Mouse (Mus musculus): ENCODE measurements around the gene Btbd35f16. TPM values are rescaled to one million over a fixed set of nuclear protein-coding genes. Genes with fewer than 3 reads are reported as not detected.
"Not testable (repeated sequence)": the region's sequence is repeated elsewhere in the genome, so short reads cannot be mapped to it uniquely, and the experiment has no call there.

The Btbd35f16 gene
- polyA plus RNA-seq (2015; fragmentation: Nextera tagmentation; extraction: Ambion mirVana), result not detected in 2 replicates

GRCm38 (mm10) chrX:3956902-3957301, at the start of gene Btbd35f16:
TSS of gene Btbd35f16 (minus strand) at chrX:3957002.
- H3K36me3 ChIP-seq; H3K27ac ChIP-seq (replicated peaks); H3K4me2 ChIP-seq; H3K9ac ChIP-seq; H3K4me3 ChIP-seq; H3K9me3 ChIP-seq; H3K27me3 ChIP-seq (replicated peaks); ATAC-seq (ENCODE audit: extremely low read depth, insufficient number of reproducible peaks, low FRiP score, low TSS enrichment); H3K4me1 ChIP-seq: not testable (repeated sequence)
- 84% methylated on average over 2 of the region's 3 CpGs for WGBS

Other genes with a start within 250 kb of the Btbd35f16 start
- not detected in 2 replicates for gene Btbd35f10, start 204.1 kb downstream of the Btbd35f16 start, polyA plus RNA-seq (2015; fragmentation: Nextera tagmentation; extraction: Ambion mirVana)
- not detected in 2 replicates for gene Btbd35f3, start 80.7 kb upstream of the Btbd35f16 start, polyA plus RNA-seq (2015; fragmentation: Nextera tagmentation; extraction: Ambion mirVana)
- gene Btbd35f28, start 239.6 kb upstream of the Btbd35f16 start, polyA plus RNA-seq (2015; fragmentation: Nextera tagmentation; extraction: Ambion mirVana), result not detected in 2 replicates

Data from heart, embryonic 13.5 days (tissue).